Mouse (Mus musculus) bone marrow macrophage, adult 2 months (primary cell): ENCODE data around the gene Ccsap.

Experiments
- CTCF ChIP-seq: IDR thresholded peaks from 2 replicates; pipeline ENCODE4 v1.5.1; 2012; ENCODE audit warnings: low read depth, mild to moderate bottlenecking, low read length, moderate library complexity
- POLR2A ChIP-seq: IDR thresholded peaks from 2 replicates; pipeline ENCODE4 v1.6.1; 2012; ENCODE audit warnings: mild to moderate bottlenecking, low read depth, low read length, borderline replicate concordance

- TF ChIP-seq CTCF (no peak), POLR2A (no peak)
Observed at GRCm38 (mm10) chr8:123873364-123873763, 13.4 kb upstream of the Ccsap start.
